Mouse (Mus musculus) c-Kit-positive CD71-positive TER-119-positive erythroid progenitor cells, embryonic 14.5 days (primary cell): Measurements from ENCODE around the gene Ralgps1.

Experiments used
- DNase-seq: peaks from one replicate; pipeline ENCODE4 v3.0.0-alpha.2; 2013; ENCODE audit warnings: low spot score

Gene Ralgps1

DNA sequence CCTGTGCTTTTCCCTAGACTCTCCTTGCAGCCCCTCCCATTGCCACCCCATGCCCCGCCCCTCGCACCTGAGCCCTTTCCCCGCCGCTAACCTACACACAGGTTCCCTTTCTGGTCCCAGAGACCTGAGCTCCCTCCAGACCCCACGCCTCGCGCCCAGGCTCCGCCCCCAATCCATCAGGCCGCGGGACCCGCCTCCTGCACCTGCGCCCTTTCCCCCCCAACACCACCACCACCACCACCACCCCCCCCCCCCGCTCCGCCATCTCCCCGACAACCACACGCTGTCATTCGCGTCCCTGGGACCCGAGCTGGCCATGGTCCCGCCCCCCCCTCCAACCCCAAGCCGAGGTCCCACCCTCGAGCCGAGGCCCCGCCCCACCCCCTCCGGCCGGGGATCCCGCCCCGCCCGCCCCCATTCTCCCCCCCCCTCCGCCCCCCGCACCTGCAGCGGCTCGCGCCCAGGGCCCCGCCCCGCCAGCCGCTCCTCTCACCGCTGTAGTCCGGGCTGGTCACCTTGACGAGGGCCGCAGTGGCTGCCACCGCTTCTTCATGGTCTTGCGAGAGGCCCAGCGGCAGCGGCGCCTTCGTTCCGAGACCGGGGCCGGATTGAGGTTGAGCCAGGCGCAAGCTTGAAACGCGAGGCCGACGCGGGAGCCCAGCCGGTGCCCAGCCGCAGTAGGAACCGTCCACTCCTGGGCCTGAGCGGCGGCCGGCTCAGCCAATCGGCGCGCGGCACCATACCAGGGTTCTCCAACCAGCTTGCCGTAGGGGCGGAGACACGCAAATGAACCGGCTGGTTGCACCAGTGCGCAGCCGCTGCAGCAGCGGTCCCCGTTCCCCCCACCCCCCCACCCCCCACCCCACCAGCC is at the start of gene Ralgps1:
TSS of gene Ralgps1 (minus strand) at position 710 of the 871 bp plus-strand sequence.
- DNase-seq: peak; percentile 85

DNA sequence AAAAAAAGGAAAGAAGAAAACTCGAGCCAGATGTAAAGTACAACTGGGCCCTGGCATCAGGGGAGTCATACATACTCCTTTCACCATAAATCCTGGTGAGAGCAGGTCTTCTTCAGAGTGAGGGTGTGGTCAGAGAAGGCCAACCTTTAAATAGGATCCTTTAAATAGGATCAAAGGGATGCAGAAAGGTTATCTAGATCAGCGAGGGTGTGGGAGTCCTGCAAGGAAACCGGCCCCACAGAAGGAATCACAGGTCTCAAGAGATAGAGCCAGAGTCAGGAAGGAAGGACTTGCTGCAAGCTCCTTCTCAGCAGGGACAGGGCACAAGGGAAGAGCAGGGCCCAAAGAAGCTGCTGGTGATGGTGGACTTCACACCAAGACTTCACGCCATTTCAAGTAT is 46.2 kb upstream of the Ralgps1 start:
- DNase-seq: no peak

DNA sequence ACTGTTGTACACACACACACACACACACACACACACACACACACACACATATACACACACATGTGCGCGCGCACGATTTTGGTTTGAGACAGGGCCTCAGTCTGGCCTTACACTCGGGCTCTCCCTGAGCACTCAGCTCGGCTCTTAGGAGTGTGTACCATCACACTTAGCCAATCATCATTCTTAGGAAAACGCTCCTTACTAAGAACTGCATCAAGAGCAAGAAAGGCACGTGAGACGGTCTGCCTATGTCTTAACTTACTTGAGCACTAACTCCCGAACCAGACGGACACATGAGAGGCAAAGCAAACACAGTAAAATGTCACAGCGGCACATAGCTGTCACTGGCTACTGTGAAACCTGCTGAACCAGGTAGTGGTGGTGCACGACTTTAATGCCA is 42.7 kb upstream of the Ralgps1 start:
- no peak for DNase-seq

DNA sequence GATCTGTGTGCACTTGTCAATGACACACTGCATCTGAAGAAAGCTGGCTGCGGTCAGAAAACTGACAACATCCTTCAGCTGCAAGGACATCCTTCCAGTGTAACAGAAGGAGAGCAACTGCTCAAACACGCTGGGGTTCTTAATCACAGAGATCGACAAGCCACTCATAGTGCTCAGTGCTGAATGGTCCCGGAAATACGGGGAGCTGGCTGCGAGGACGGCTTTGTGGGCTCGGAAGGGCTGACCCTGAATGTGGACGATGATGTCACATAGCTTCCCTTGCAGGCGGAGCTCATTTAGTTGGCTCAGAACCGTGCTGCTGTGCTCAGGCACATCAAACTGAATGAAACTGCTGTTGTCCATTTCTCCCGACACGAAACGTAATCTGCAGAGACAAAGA is 40.8 kb upstream of the Ralgps1 start:
- no peak for DNase-seq

DNA sequence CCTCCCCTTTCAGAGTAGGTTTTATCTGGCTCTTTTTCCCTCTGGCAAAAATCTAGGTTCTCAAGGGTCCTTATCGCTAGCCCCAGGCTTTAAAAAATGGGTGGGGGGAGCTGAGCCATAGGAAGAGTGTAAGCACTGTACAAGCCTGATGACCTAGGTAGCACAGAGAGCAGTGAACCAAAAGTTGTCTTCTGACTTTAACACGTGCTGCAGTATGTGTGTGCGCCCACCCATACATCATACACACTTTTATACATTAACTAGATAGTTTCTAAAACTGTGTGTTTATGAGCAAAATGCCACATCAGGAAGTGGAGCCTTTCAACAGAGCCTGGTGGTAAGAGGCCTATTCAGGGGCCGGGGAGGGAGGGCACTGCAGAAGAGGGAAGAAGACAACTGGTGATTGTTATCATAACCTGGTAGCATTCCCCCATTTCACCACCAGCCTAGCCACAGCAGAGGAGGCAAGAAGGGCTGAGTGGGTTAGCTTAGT is 32.3 kb upstream of the Ralgps1 start:
- no peak for DNase-seq

DNA sequence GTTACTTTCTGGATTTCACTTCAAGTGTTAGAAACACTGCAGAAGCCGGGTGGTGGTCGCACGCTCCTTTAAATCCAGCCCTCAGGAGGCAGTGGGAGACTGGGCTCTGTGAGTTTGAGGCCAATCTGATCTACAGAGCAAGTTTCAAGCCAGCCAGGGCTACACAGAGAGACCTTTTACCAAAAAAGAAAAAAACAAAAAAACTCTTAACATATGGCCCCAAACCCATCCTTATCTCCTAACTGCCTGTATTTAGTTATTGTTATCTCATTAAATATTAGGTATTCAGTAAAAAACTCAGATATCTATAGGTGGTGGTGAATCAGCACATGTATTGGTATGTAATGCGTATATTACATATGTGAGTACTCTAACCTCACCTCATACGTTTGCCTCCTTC is 31.4 kb upstream of the Ralgps1 start:
- no peak for DNase-seq

DNA sequence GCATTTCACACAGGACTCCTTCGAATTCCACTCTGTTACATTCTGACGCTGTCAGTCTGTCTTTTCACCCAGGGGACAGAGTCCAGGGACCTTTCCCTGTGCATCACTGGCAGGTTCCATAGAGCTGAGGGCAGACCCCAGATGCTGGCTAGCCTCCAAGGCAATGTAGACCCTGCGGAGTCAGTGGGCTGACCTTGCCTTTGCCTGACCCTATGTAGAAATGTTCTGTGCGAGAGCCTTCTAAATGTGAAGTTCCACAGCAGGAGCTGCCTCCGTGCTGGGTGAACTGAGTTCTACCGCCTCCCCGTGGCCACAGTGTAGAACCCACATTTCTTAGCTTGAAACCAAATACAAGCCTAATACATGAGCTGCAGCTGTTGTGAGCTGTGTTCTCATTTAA is 30.9 kb upstream of the Ralgps1 start:
- DNase-seq: peak; percentile 45

DNA sequence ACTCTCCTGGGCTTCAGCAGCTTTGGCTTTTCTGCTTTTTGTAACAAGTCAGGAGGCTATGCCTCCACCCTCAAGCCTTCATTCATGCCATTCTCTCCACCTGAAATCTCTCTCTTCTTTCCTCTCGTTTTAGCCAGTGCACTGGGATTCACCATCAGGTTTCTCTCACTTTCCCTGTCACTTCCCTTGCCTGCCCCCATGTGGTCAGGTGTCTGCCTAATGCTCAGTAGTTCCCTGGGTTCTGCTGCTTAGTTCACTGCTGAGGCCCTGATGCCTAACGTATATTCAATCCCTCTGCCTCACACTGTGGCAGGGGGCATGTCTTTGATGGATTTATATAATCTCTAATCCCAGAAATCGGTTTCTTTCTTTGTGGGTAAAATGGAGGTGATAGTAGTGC is 29.9 kb upstream of the Ralgps1 start:
- no peak for DNase-seq

DNA sequence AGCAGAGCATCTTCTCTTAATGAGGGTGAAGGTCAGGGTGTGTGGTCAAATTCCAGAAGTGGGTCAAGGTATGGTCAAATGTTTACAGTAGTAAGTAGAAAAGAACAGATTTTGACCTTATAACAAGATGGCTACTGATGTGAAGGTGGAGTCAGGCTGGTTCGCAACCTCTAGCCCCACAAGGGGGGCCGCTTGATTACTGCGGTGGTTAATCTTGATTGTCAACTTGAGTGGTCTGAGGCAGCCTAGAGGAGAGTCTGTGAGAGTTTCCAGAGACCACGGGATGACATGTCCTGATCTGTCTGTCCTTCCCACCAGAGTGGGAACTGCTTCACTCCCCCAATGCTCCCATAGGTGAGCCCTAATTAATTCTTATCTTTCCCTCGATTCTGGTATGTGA is 29.3 kb upstream of the Ralgps1 start:
- no peak for DNase-seq

DNA sequence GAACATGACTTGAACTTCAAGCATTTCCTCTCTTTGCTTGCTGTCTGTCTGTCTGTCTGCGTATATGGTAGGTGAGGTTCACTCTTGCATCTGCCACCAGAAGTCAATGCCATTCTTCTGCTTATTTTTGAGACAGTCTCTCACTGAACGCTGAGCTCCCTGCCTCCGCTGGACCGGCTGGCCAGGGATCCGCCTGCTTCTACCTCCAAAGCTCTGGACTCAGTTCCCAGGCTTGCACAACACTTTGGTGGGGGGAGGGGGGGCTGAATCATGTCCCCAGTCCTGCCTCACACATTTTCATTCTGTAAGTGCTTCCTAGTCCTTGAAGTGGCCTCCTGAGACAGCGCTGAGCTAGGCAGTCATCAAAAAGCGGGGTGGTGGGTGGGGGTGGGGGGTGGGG is 27.8 kb upstream of the Ralgps1 start:
- DNase-seq: no peak

DNA sequence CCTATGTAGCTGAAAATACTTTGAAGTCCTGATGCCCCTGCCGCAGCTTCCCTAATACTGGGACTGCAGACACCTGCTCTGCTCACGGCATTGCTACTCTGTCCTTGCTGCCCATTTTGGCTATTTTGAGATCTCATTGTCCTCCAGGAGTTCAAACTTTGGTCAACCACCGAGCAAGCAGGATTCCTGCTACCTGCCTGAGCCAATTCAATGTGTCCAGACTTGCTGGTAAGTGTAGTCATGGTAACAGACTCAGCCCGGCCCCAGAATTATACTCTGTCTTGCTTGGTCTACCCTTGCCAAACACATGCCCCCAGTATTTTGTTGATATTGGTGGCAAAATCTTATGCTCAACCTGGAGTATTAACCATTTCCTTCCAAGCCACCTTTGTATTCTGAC is 25.8 kb upstream of the Ralgps1 start:
- no peak for DNase-seq

DNA sequence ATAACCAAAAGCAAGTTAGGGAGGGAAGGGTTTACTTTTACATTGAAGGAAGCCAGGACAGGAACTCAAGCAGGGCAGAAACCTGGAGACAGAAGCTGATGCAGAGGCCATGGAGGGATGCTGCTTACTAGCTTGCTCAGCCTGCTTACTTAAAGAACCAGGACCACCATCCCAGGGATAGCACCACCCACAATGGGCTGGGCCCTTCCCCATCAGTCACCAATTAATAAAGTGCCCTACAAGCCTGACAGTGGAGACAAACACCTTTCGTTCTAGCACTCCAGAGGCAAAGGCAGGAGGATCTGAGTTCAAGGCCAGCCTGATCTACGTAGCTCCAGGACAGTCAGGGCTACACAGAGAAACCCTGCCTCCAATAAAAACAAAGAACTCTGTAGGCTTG is 23.8 kb upstream of the Ralgps1 start:
- DNase-seq: no peak

DNA sequence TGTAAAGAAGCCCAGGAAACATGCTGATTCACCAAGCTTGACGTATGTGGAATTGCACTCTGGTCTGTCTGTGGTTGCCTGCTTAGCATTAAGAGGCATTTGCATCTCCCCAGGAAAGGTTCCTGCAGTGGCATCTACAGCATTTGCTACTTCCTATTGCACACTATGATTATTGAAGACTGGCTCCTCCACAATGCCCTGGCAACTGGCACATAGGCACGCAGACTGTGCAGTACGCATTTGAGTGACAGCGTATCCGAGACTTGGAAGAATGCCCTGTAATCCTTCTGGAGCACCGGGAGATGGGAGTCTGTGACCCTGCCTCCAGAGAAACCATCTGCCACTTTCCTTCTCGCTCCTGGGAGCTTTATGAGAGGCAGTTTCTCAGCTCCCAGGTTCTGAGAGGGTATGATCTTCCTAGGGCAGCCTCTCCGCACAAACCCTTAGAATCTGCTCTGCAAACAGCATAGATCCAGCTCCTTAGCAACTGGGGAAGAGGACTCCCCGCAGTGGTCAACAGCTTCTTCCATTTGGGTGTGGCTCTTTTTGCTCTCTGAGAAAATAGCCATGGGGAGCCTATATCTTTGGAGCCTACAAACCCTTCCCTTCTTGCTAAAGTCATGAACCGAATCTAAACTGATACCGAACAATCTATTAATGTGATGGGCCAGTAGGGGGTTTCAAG is 22.8 kb upstream of the Ralgps1 start:
- no peak for DNase-seq

DNA sequence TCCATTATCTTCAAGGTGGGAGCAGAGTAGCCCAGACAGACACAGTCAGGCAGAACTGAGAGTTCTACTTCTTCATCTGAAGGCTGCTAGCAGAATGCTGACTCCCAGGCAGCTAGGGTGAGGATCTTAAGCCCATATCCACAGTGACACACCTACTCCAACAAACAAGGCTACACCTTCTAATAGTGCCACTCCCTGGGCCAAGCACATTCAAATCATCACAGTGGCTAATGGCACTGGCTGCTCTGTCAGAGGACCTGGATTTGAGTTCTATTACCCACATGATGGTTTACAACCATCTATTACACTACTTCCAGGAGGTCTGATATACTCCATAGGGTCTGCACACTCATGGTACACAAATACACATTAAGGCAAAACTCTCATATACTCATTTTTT is 21.7 kb upstream of the Ralgps1 start:
- DNase-seq: no peak

DNA sequence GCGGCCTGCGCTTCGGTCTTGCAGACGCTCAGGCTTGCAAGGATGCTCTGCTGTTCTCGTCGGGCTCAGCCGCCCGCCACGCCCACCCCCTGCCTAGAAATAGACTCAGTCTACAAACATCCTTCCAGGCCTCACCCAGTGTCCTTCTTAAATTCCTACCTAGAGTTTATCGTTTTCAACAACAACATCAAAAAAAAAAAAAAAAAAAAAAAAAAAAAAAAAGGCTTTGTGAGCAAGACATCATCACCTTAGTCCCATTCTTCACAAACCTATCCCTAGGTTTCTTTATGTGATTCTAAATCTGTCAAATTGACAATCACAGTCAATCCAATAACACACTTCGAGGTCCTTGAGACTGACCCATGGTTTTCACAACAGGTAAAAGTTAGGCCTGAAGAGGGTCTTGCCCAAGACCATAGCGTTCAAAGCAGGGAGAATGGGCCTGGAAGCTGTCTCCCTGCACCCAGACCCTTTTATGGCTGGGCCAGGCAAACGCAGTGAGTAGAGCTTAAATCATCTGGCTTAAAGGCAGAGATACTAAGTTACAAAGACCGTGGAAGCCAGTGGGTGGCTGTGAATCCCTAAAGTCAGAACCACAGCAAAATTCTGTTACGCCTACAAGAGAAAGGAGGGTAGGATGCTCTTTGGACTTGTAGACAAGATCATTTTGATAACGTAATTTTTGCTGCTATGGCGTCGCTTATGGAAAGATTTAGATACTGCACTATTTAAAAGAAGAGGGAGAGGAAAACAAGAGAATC is 542 bp upstream of the Ralgps1 start:
- DNase-seq: no peak

DNA sequence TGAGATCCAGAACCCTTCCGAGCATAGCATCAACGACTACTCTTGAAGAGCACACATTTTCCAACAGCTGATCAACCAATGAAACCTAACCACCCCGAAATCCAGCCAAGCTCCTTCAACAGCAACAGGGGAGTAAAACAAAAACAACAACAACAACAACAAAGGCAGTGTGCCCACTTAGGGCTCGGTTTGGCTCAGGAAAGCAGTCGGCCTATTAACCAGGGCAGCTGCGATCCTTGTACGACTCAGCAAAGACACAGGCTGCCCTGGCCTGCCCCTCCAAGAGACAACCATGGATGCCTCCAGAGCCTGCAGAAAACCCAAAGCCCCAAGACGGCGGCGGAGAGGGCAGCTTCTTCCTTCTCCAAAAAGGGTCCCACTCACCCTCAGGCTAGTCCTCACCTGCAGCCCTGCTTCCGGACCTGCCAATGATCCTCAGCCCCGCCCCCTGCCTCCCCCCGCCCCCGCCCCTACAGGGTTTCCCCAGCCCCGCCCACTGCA is 960 bp downstream of the Ralgps1 start:
- DNase-seq: no peak

DNA sequence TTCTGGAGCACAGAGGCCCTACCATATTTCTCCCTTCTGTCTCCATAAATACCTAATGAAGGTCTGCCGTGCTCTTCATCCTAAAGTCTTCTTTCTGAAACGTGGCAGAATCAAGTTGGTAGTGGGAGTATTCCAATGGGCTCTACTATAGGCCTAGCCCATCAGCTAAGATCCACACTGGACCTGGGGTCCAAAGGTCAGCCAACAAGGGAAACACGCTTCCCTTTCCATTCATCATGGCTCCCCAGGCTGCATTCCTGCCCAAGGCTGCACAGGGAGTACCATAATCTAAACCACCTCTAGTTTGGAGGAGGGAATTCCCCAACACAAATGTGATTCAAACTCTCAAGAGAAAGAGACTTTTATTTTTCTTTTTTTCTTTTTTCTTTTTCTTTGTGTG is 1.8 kb downstream of the Ralgps1 start:
- no peak for DNase-seq

DNA sequence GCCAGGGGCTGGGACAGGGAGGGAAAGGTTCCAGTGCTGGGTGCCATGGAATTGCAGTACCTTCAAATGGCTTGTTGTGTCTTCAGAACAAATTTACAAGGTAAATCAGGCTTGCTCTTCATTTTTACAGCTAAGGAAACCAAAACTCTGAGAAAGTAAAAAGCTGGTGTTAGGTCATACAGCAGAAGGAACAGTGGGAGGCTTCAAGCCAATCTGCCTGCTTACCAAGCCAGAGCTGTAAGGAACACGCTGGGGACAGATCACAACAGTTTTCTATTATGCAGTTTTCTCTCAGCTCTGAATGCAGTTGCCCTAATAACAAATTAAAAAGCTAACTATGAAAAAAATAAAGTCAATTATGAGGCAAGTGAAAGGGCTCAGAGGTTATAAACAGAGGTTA is 2.8 kb downstream of the Ralgps1 start:
- DNase-seq: no peak

DNA sequence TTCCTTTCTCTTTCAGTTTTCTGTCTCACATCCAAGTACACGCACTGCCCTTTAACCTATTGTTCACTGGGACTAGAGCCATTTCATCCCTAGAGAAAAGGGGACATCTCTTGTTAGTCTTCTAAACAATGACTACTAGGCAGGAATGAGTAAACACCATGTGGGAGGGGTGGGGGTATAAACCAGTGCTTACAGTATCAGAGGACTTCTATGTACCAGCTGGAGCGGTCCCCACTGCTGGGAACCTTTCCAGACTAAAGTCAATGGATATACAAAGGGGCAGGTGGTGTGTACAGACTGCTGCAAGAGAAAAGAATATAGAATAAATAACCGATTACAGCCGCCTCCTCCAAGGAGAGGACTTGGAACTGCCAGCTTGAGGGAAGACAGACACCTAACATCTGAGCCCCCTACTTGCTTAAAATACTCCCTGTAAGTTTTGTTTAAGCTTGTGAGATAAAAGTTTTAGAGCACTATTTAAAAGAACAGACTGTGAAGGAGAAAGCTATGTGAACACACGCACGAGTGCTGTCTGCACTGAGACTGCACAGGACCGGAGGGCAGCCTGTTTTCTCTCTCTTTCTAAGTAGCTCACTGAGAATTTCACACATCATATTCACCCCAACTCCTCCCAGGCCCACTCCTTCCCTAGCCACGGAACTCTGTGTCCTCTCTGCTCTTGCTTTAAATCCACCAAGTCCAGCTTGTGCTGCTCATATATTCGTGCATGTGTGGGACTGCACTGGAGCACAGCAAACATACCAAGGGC is 5.4 kb downstream of the Ralgps1 start:
- DNase-seq: no peak

DNA sequence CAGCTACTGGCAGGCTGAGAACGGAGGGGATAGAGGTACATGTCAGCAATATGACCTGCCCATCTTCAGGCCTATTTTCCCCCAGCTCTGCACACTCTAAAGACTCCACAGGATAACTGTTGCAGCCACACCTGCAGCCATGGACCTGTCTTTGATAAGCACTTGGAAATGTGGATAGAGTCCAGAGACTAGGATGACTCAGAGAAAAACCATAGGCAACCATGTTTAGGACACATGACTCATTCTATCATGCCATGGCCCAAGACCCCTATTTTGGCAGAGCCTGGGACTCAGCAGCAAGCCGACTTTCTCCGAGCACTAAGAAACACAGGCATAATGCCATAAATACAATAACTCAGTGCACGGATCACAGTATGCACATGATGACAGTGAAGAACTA is 6.6 kb downstream of the Ralgps1 start:
- DNase-seq: no peak

DNA sequence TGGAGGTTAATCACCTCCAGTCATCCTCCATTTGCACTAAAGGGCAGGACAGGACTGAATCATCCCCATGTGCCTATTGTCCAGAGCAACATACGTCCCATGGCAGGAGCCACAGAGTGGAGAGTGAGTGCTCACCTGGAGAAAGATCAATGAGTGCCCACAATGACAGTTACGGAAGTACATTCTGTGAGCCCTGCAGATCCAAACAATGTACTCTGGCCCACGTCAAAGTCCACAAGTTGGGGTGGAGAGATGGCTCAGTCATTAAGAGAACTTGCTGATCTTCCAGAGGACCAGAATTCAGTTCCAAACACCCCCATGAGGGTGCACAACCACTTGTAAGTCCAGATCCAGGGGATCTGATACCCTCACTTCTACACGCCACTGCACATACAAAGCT is 7.4 kb downstream of the Ralgps1 start:
- no peak for DNase-seq
